Mouse (Mus musculus) intestine, embryonic 16.5 days (tissue): Measurements from ENCODE around the gene Tial1. TPM values are rescaled to one million over a fixed set of nuclear protein-coding genes. Genes with fewer than 3 reads are reported as not detected.

ENCODE experiments used
- ATAC-seq: fragments of 200-750 bp; cut with Nextera tagmentation; 2 replicates; pipeline ENCODE4 v1.8.0; 2017; ENCODE audit warnings: moderate TSS enrichment, moderate library complexity
- H3K27ac ChIP-seq: fragments of 300-500 bp; sonication (generic); 2 replicates; pipeline ENCODE4 v1.5.1; 2014; ENCODE audit warnings: mild to moderate bottlenecking, low read length
- H3K27me3 ChIP-seq: fragments of 300-500 bp; sonication (generic); replicated peaks from 2 replicates; pipeline ENCODE4 v1.6.1; 2014; ENCODE audit warnings: low read length, control low read depth, mixed read lengths; ENCODE audit not compliant: control insufficient read depth, insufficient read depth
- H3K36me3 ChIP-seq: fragments of 300-500 bp; sonication (generic); 2 replicates; pipeline ENCODE4 v1.6.1; 2014; ENCODE audit warnings: low read length, control low read depth; ENCODE audit not compliant: control insufficient read depth, insufficient read depth
- H3K4me1 ChIP-seq: fragments of 300-500 bp; sonication (generic); 2 replicates; pipeline ENCODE4 v1.6.1; 2014; ENCODE audit warnings: low read length, control low read depth, mixed read lengths; ENCODE audit not compliant: control insufficient read depth, insufficient read depth
- H3K4me2 ChIP-seq: fragments of 300-500 bp; sonication (generic); 2 replicates; pipeline ENCODE4 v1.6.1; 2014; ENCODE audit warnings: low read depth, low read length, control low read depth
- H3K4me3 ChIP-seq: fragments of 300-500 bp; sonication (generic); 2 replicates; pipeline ENCODE4 v1.5.1; 2014; ENCODE audit warnings: mild to moderate bottlenecking, low read length
- H3K9ac ChIP-seq: fragments of 300-500 bp; sonication (generic); 2 replicates; pipeline ENCODE4 v1.6.1; 2014; ENCODE audit warnings: low read depth, low read length
- H3K9me3 ChIP-seq: fragments of 300-500 bp; sonication (generic); 2 replicates; pipeline ENCODE4 v1.6.1; 2016; ENCODE audit warnings: low read length, control low read depth; ENCODE audit not compliant: control insufficient read depth
- WGBS: fragments of 180-500 bp; shearing (Covaris S2); extraction: QIAGEN DNeasy Blood & Tissue Kit; methylation state at CpG from one replicate; pipeline ENCODE4 v1.1.7; 2014; 5-methylcytosine and 5-hydroxymethylcytosine counted together
- polyA plus RNA-seq: library from polyadenylated mRNA; unstranded; fragments of >200 nt; fragmentation: Nextera tagmentation; extraction: Ambion mirVana; gene quantifications from 2 replicates; pipeline ENCODE4 v1.2.1, GENCODE M21; 2015

Tial1 gene
- polyA plus RNA-seq, 1 experiment from 2014 or later: 19.0 TPM

GRCm38 (mm10) chr7:128459791-128460130, 1.8 kb downstream of the Tial1 start:
- Histone ChIP-seq H3K27me3 (no peaks in the 10 kb centered on the region), H3K4me3 (peak overlapping the region; percentile 91), H3K4me1 (peaks cover 17% of the 10 kb centered on the region), H3K27ac (no peak overlapping the region), H3K9ac (peak overlapping the region; percentile 81), H3K36me3 (no peaks in the 10 kb centered on the region), H3K4me2 (peak overlapping the region; percentile 82), H3K9me3 (no peaks in the 10 kb centered on the region)
- WGBS: 14% methylated on average over 4 of the region's 4 CpGs
- no peak for ATAC-seq

DNA sequence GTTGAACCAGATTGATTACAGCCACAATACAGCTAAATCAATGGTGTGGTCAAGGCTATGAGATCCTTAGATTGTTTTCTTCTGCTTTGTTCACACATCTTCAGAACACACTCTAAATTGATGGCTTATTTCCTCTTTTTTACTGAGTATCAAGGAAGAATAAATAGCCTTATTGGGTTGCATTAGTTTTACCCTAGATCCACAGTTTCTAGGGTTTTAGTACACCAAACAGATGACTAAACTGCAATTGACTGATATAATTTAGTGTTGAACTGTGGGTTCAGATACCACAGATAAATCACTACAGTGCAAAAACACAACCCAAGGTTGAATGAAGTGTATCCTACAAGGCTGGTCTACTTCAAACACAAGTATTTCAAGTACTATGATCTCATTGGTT, 3.5 kb downstream of the Tial1 start:
- H3K9me3 ChIP-seq: no peaks in the 10 kb centered on the region
- no peaks in the 10 kb centered on the region for H3K36me3 ChIP-seq
- no peak overlapping the region for H3K4me3 ChIP-seq
- no peak overlapping the region for H3K27ac ChIP-seq
- no peak overlapping the region for H3K4me2 ChIP-seq
- no peak overlapping the region for H3K9ac ChIP-seq
- peaks cover 17% of the 10 kb centered on the region for H3K4me1 ChIP-seq
- no peaks in the 10 kb centered on the region for H3K27me3 ChIP-seq
- no peak for ATAC-seq

GRCm38 (mm10) chr7:128452731-128453130, 8.8 kb downstream of the Tial1 start:
- 92% methylated on average over 1 of the region's 1 CpGs for WGBS
- H3K4me3 ChIP-seq: no peak overlapping the region
- no peaks in the 10 kb centered on the region for H3K27me3 ChIP-seq
- H3K9ac ChIP-seq: no peak overlapping the region
- peaks cover 7% of the 10 kb centered on the region for H3K4me1 ChIP-seq
- H3K27ac ChIP-seq: no peak overlapping the region
- no peaks in the 10 kb centered on the region for H3K9me3 ChIP-seq
- H3K36me3 ChIP-seq: peaks cover 7% of the 10 kb centered on the region; the same call in 1 of the 2 replicates
- no peak for ATAC-seq
- H3K4me2 ChIP-seq: no peak overlapping the region

- no peaks in the 10 kb centered on the region for H3K27me3 ChIP-seq
- no peak overlapping the region for H3K27ac ChIP-seq
- H3K9me3 ChIP-seq: no peaks in the 10 kb centered on the region
- no peak for ATAC-seq
- H3K36me3 ChIP-seq: 0 out of 2 replicates have a peak, but pooled peaks cover 2% of the 10 kb centered on the region
- H3K4me1 ChIP-seq: no peaks in the 10 kb centered on the region
- H3K4me2 ChIP-seq: no peak overlapping the region
- 84% methylated on average over 2 of the region's 2 CpGs for WGBS
- no peak overlapping the region for H3K4me3 ChIP-seq
- H3K9ac ChIP-seq: no peak overlapping the region
These were observed 20.9 kb downstream of the Tial1 start for GRCm38 (mm10) chr7:128440584-128440983.

- WGBS: 87% methylated on average over 6 of the region's 6 CpGs
- H3K4me2 ChIP-seq: no peak overlapping the region
- no peaks in the 10 kb centered on the region for H3K36me3 ChIP-seq
- no peaks in the 10 kb centered on the region for H3K4me1 ChIP-seq
- no peak overlapping the region for H3K27ac ChIP-seq
- ATAC-seq: no peak
- no peak overlapping the region for H3K4me3 ChIP-seq
- no peaks in the 10 kb centered on the region for H3K27me3 ChIP-seq
- H3K9me3 ChIP-seq: no peaks in the 10 kb centered on the region
- H3K9ac ChIP-seq: no peak overlapping the region
These were observed 22.3 kb downstream of the Tial1 start for GRCm38 (mm10) chr7:128439251-128439650.

DNA sequence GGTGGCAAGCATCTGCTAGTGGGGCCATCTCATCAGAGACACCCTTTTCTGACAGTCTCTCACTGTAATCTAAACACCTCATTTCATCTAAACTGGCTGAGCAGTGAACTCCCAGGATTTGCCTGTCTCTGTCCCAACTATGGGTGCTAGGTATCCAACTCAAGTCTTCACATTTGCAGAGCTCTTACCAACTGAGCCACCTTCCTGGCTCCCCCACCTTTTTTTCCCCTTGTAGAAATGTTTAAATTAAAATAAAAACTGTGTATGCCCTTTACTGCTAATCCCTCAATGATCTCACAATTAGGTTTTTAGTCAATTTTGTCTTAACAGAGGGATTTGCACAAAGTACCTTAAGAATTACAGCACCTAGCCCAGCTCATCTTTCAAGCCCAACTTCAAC, 23.4 kb downstream of the Tial1 start:
- no peak for ATAC-seq
- H3K9me3 ChIP-seq: no peaks in the 10 kb centered on the region
- H3K27me3 ChIP-seq: no peaks in the 10 kb centered on the region
- H3K36me3 ChIP-seq: no peaks in the 10 kb centered on the region
- no peak overlapping the region for H3K27ac ChIP-seq
- no peaks in the 10 kb centered on the region for H3K4me1 ChIP-seq
- no peak overlapping the region for H3K4me2 ChIP-seq
- H3K9ac ChIP-seq: no peak overlapping the region
- H3K4me3 ChIP-seq: no peak overlapping the region

DNA sequence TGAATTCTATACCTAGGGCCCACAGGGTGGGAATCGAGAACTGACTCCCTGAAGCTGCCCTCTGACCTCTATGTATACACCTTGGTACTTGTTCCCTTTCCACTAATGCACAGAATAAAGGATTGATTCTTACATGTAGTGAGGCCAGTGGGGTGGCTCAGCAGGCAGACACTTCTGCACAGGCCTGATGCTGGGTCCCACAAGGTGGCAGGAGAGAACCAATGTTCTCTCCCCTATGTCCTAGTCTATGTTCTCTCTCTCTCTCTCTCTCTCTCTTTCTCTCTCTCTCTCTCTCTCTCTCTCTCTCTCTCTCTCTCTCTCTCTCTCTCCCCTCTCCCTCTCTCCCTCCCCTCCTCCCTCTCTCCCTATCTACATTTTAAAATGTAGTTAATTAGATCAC, 28.3 kb downstream of the Tial1 start:
- Histone ChIP-seq H3K4me1 (no peaks in the 10 kb centered on the region), H3K27ac (no peak overlapping the region), H3K4me3 (no peak overlapping the region), H3K9ac (no peak overlapping the region), H3K4me2 (no peak overlapping the region), H3K27me3 (no peaks in the 10 kb centered on the region), H3K36me3 (no peaks in the 10 kb centered on the region), H3K9me3 (no peaks in the 10 kb centered on the region)
- no peak for ATAC-seq
- 47% methylated on average over 1 of the region's 1 CpGs for WGBS

DNA sequence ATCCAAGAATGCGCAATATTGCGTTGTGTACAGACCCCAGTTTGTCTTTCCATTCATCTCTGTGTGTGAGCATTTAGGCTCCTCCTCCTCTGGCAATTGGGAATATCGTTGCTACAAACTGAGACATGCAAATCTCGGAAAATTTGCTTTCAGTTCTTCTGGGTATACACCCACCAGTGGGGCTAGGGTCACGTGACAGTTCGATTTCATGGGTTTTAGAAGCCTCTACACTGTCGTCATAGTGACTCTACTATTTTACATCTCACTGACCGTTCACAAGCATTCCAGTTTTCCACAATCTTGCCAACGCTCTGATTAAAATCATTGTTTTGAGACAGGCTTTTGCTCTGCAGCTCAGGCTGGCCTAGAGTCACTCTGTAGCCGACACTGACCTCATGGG, 28.9 kb downstream of the Tial1 start:
- Histone ChIP-seq H3K9ac (no peak overlapping the region), H3K4me3 (no peak overlapping the region), H3K27ac (no peak overlapping the region), H3K36me3 (no peaks in the 10 kb centered on the region), H3K27me3 (no peaks in the 10 kb centered on the region), H3K4me1 (no peaks in the 10 kb centered on the region), H3K9me3 (no peaks in the 10 kb centered on the region), H3K4me2 (no peak overlapping the region)
- no peak for ATAC-seq
- WGBS: 75% methylated on average over 10 of the region's 10 CpGs

DNA sequence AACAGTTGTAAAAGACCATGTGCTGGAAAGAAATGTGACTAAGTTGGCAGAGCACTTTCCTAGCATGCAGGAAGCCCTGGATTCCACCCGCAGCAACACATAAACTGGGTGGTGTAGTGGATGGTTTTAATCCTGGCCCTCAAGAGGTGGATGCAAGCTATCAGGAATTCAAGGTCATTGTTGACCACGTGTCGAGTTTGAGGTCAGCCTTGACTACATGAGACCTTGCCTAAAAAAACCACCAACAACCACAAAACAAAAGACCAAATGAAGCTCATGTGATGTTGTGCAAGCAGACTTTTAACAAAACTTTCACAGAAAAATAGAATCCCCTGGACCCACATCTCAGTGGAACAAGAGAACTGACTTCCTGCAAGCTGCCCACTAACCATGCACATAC, 39.0 kb downstream of the Tial1 start:
- WGBS: 66% methylated on average over 3 of the region's 3 CpGs
- no peak for ATAC-seq
- H3K4me3 ChIP-seq: no peak overlapping the region
- H3K27ac ChIP-seq: no peak overlapping the region
- H3K4me1 ChIP-seq: peaks cover 6% of the 10 kb centered on the region
- no peaks in the 10 kb centered on the region for H3K9me3 ChIP-seq
- H3K4me2 ChIP-seq: no peak overlapping the region
- no peak overlapping the region for H3K9ac ChIP-seq
- H3K36me3 ChIP-seq: no peaks in the 10 kb centered on the region
- H3K27me3 ChIP-seq: peaks cover 22% of the 10 kb centered on the region

- H3K36me3 ChIP-seq: no peaks in the 10 kb centered on the region
- H3K27ac ChIP-seq: no peak overlapping the region
- ATAC-seq: no peak
- WGBS: 80% methylated on average over 7 of the region's 7 CpGs
- H3K4me1 ChIP-seq: peaks cover 9% of the 10 kb centered on the region
- H3K27me3 ChIP-seq: peaks cover 22% of the 10 kb centered on the region
- no peak overlapping the region for H3K4me2 ChIP-seq
- no peak overlapping the region for H3K4me3 ChIP-seq
- no peaks in the 10 kb centered on the region for H3K9me3 ChIP-seq
- no peak overlapping the region for H3K9ac ChIP-seq
These were observed 39.8 kb downstream of the Tial1 start for GRCm38 (mm10) chr7:128421701-128422100.
